Mouse (Mus musculus): ENCODE results near the gene Alpl. TPM values are rescaled to one million over a fixed set of nuclear protein-coding genes. Genes with fewer than 3 reads are reported as not detected.

Gene Alpl
- polyA plus RNA-seq, 1 experiment from 2014 or later, result 21.2 TPM

DNA sequence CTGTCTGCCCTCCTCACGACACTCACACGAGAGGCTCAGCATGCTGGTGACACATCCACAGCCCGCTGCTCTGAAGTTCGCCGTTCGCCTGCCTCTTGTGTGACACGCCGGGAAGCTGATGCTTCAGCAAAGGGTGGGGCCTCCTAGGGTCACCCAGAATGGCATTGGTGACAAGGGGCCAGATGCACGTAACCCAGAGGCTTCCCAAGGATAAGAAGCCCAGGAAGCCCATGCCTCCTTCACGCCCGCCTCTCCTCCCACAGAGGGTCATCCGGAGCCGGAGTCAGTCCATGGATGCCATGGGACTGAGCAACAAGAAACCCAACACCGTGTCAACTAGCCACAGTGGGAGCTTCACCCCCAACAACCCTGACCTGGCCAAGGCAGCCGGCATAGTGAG, 74.6 kb downstream of the Alpl start:
- peaks cover 2% of the 10 kb centered on the region; the same call in 1 of the 2 replicates for H3K27me3 ChIP-seq (ENCODE audit: control insufficient read depth, insufficient read depth, low read length)
- H3K4me2 ChIP-seq (replicated peaks; ENCODE audit: low read depth, low read length), result no peak overlapping the region
- no peak for DNase-seq (ENCODE audit: low spot score)
- no peak overlapping the region for H3K4me3 ChIP-seq (ENCODE audit: low read depth, low read length)
- no peaks in the 10 kb centered on the region for H3K36me3 ChIP-seq (ENCODE audit: control insufficient read depth, insufficient read depth, low read length)
- 83% methylated on average over 15 of the region's 15 CpGs for WGBS
- peaks cover 10% of the 10 kb centered on the region for H3K4me1 ChIP-seq (replicated peaks; ENCODE audit: control insufficient read depth, insufficient read depth, low read length)
- H3K9ac ChIP-seq (ENCODE audit: low read depth, low read length), result no peak overlapping the region
- no peaks in the 10 kb centered on the region for H3K9me3 ChIP-seq (ENCODE audit: control insufficient read depth, low read length)
- ATAC-seq (ENCODE audit: low FRiP score), result no peak
- H3K27ac ChIP-seq (ENCODE audit: low read depth, low read length), result no peak overlapping the region

DNA sequence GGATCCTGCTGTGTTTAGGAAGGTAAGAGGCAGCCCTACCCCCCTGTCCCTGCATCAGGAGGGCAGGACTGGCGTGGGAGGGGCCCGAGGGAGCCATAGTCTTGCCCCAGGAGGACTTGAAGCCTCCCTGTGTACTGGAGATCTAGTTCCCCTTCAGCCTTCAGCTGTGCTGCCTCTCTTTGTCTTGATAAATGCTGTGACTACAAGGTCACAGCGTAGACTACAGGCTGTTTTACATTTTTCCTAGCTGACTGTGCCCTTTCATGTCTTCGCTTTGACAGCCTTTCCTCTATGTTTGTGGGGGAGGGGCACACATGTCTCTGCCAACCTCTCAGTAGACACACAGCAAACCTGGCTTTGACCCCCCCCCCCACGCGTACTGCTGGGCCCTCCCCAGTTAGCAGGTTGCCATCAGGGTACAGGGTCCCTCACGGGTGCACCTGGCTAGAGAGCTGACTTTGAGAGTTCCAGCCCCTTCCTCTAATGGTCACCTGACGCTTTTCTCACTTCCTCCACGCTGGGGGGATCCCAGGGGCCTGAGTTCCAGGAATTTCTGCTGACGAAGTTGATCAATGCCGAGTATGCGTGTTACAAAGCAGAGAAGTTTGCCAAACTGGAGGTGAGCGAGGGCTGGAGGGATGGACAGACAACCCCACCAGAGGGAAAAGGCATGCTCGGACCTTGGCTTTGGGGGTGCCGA, 76.7 kb downstream of the Alpl start:
- Histone ChIP-seq H3K27me3 (ENCODE audit: control insufficient read depth, insufficient read depth, low read length) (peaks cover 2% of the 10 kb centered on the region; the same call in 1 of the 2 replicates), H3K9me3 (ENCODE audit: control insufficient read depth, low read length) (no peaks in the 10 kb centered on the region), H3K36me3 (ENCODE audit: control insufficient read depth, insufficient read depth, low read length) (no peaks in the 10 kb centered on the region), H3K27ac (ENCODE audit: low read depth, low read length) (peak overlapping the region; percentile 31), H3K4me2 (replicated peaks; ENCODE audit: low read depth, low read length) (no peak overlapping the region; the same call in 1 of the 2 replicates), H3K9ac (ENCODE audit: low read depth, low read length) (peak overlapping the region; percentile 47), H3K4me3 (ENCODE audit: low read depth, low read length) (no peak overlapping the region), H3K4me1 (replicated peaks; ENCODE audit: control insufficient read depth, insufficient read depth, low read length) (peaks cover 10% of the 10 kb centered on the region)
- ATAC-seq (ENCODE audit: low FRiP score) (peak; percentile 43; the same call in 1 of the 2 replicates), DNase-seq (ENCODE audit: low spot score) (peak; percentile 68)
- 27% methylated on average over 15 of the region's 15 CpGs for WGBS

DNA sequence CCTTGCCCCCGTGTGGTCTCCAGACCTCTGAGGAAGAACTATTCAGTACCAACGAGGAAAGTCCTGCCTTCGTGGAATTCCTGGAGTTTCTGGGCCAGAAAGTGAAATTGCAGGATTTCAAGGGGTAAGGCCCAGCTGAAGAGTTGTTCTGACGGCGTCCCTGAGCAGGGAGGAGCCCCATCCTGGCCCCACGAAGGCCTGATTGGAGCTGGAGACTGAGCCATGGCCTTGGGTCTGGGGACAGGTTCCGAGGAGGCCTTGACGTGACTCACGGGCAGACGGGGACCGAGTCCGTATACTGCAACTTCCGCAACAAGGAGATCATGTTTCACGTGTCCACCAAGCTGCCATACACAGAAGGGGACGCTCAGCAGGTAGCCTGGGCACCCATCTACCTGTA, 78.5 kb downstream of the Alpl start:
- Histone ChIP-seq H3K4me2 (replicated peaks; ENCODE audit: low read depth, low read length) (no peak overlapping the region), H3K27me3 (ENCODE audit: control insufficient read depth, insufficient read depth, low read length) (peaks cover 2% of the 10 kb centered on the region; the same call in 1 of the 2 replicates), H3K27ac (ENCODE audit: low read depth, low read length) (no peak overlapping the region), H3K9me3 (ENCODE audit: control insufficient read depth, low read length) (no peaks in the 10 kb centered on the region), H3K9ac (ENCODE audit: low read depth, low read length) (no peak overlapping the region), H3K4me3 (ENCODE audit: low read depth, low read length) (no peak overlapping the region), H3K4me1 (replicated peaks; ENCODE audit: control insufficient read depth, insufficient read depth, low read length) (peaks cover 10% of the 10 kb centered on the region), H3K36me3 (ENCODE audit: control insufficient read depth, insufficient read depth, low read length) (no peaks in the 10 kb centered on the region)
- no peak for DNase-seq (ENCODE audit: low spot score)
- 70% methylated on average over 15 of the region's 15 CpGs for WGBS
- ATAC-seq (ENCODE audit: low FRiP score), result no peak

DNA sequence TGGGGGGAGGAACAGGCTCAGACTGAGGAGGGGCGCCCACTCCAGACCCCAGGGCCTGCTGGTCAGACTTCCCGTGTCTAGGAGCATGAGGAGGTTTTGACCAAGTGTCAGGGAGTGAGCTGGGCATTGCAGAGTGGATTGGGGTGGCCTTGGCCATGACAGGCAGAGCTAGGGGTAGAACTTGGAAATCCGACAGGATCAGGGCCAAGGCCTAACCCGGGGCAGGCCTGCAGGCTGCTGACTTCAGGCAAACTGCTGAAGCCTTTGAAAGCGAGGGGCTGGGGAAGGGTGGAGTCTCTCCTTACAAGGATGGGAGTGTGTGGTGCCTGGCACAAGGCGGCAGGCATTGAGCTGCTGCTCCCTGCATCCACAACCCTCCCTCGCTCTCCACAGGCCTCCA, 79.2 kb downstream of the Alpl start:
- Histone ChIP-seq H3K4me1 (replicated peaks; ENCODE audit: control insufficient read depth, insufficient read depth, low read length) (peaks cover 10% of the 10 kb centered on the region), H3K27me3 (ENCODE audit: control insufficient read depth, insufficient read depth, low read length) (peaks cover 2% of the 10 kb centered on the region; the same call in 1 of the 2 replicates), H3K36me3 (ENCODE audit: control insufficient read depth, insufficient read depth, low read length) (no peaks in the 10 kb centered on the region), H3K9me3 (ENCODE audit: control insufficient read depth, low read length) (no peaks in the 10 kb centered on the region), H3K4me3 (ENCODE audit: low read depth, low read length) (no peak overlapping the region), H3K4me2 (replicated peaks; ENCODE audit: low read depth, low read length) (no peak overlapping the region), H3K27ac (ENCODE audit: low read depth, low read length) (no peak overlapping the region), H3K9ac (ENCODE audit: low read depth, low read length) (0 out of 2 replicates have a peak overlapping the region, but pooled peaks have one; percentile 15)
- ATAC-seq (ENCODE audit: low FRiP score), result no peak
- no peak for DNase-seq (ENCODE audit: low spot score)
- WGBS, result 53% methylated on average over 7 of the region's 7 CpGs

DNA sequence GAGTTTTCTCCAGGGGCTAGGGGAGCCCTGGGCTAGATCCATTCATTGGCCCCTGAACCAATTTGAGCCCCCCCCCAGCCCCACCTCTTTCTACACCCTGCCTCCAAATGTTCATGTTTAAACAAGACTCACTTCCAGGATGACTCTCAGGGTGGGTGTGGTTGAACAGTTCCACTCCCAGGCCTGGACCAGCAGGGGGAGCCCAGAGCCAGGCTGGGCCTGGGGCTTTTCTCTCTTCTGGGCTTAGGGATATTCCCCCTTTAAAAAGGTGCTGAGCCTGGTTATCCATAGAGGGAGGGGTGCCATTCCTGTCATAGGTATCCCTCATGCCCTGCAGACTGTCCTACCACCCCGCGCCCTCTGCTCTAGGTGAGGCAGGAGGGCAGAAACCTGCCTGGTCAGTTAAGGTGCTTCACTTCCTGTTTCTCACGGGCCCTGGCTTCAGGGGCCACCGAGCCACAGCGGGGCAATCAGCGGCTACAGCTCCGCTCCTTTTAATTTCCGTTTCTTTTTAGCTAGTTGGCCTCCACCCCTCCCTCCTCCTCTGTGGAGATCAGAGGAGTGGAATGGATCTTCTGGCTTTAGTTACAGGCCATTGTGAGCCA, 82.1 kb downstream of the Alpl start:
- H3K27ac ChIP-seq (ENCODE audit: low read depth, low read length), result no peak overlapping the region
- ATAC-seq (ENCODE audit: low FRiP score) (no peak), DNase-seq (ENCODE audit: low spot score) (no peak)
- peaks cover 4% of the 10 kb centered on the region for H3K4me1 ChIP-seq (replicated peaks; ENCODE audit: control insufficient read depth, insufficient read depth, low read length)
- no peaks in the 10 kb centered on the region for H3K9me3 ChIP-seq (ENCODE audit: control insufficient read depth, low read length)
- no peak overlapping the region for H3K4me2 ChIP-seq (replicated peaks; ENCODE audit: low read depth, low read length)
- 47% methylated on average over 8 of the region's 8 CpGs for WGBS
- no peak overlapping the region for H3K4me3 ChIP-seq (ENCODE audit: low read depth, low read length)
- peaks cover 2% of the 10 kb centered on the region; the same call in 1 of the 2 replicates for H3K27me3 ChIP-seq (ENCODE audit: control insufficient read depth, insufficient read depth, low read length)
- no peaks in the 10 kb centered on the region for H3K36me3 ChIP-seq (ENCODE audit: control insufficient read depth, insufficient read depth, low read length)
- no peak overlapping the region for H3K9ac ChIP-seq (ENCODE audit: low read depth, low read length)

DNA sequence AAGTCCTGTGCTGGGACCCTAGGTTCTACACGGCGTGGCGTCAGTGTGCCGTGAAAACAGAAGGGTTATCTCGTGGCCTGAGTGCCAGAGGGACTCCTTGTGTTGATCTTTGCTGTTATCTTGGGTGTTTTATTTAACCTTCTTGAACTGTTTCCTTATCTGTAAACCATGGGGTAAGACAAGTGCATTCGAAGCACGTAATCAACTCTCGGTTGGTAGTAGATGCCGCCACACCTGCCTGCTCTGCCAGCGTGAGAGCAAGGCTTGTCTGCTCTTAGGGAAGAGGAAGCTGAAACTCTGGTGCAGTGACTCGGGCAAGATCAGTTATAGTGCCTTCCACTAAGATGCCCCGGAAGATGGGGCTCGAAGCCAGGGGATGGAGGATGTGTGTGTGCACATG, 83.2 kb downstream of the Alpl start:
- Histone ChIP-seq H3K9me3 (ENCODE audit: control insufficient read depth, low read length) (no peaks in the 10 kb centered on the region), H3K27me3 (ENCODE audit: control insufficient read depth, insufficient read depth, low read length) (peaks cover 2% of the 10 kb centered on the region; the same call in 1 of the 2 replicates), H3K36me3 (ENCODE audit: control insufficient read depth, insufficient read depth, low read length) (no peaks in the 10 kb centered on the region), H3K27ac (ENCODE audit: low read depth, low read length) (no peak overlapping the region), H3K9ac (ENCODE audit: low read depth, low read length) (no peak overlapping the region), H3K4me1 (replicated peaks; ENCODE audit: control insufficient read depth, insufficient read depth, low read length) (no peaks in the 10 kb centered on the region), H3K4me2 (replicated peaks; ENCODE audit: low read depth, low read length) (no peak overlapping the region), H3K4me3 (ENCODE audit: low read depth, low read length) (no peak overlapping the region)
- DNase-seq (ENCODE audit: low spot score) (no peak), ATAC-seq (ENCODE audit: low FRiP score) (no peak)
- 92% methylated on average over 13 of the region's 13 CpGs for WGBS

DNA sequence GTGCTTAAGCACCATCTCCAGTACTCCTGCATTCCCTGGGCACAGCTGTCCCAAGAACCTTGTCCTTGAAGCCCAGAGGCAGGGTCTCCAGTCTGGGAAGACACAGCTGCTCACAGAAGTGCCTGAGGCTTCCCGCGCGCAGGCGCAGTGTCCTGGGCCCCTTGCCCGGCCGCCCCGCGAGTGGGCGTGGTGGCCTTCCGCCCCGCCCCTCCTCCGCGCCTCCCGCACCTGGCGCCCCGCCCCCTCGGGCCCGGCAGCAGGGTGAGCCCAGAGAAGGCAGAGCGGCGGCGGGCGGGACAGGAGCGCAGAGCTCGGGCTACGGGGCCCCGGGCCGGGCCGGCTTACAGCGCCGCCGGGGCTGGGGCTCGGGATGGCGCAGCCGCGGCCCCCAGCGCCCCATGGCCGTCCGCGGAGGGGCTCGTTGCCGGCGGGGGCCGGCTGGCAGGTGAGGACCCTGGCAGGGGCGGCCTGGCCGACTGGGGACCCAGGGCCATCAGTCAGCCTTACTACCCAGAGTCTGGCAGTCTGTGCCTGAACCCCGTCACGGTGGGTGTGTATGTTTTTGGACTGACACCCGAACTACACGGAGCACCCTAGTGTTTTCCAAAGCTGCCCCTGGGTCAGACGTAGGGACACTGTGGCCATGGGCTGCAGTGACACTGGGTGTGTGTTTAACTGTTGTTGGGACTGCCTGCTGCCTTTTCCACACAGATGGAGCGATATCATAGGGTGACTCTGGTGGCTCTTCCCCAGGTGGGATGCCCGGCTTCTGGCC, 88.8 kb downstream of the Alpl start:
- H3K4me2 ChIP-seq (replicated peaks; ENCODE audit: low read depth, low read length), result peak overlapping the region; percentile 94
- H3K27ac ChIP-seq (ENCODE audit: low read depth, low read length), result peak overlapping the region; percentile 60; the same call in 1 of the 2 replicates
- no peaks in the 10 kb centered on the region for H3K9me3 ChIP-seq (ENCODE audit: control insufficient read depth, low read length)
- H3K27me3 ChIP-seq (ENCODE audit: control insufficient read depth, insufficient read depth, low read length), result no peaks in the 10 kb centered on the region; the same call in none of the 2 replicates
- 7% methylated on average over 34 of the region's 52 CpGs for WGBS
- peak overlapping the region; percentile 77 for H3K9ac ChIP-seq (ENCODE audit: low read depth, low read length)
- no peaks in the 10 kb centered on the region for H3K36me3 ChIP-seq (ENCODE audit: control insufficient read depth, insufficient read depth, low read length)
- DNase-seq (ENCODE audit: low spot score) (peak; percentile 98), ATAC-seq (ENCODE audit: low FRiP score) (peak; percentile 87)
- H3K4me3 ChIP-seq (ENCODE audit: low read depth, low read length), result peak overlapping the region; percentile 51
- peaks cover 8% of the 10 kb centered on the region for H3K4me1 ChIP-seq (replicated peaks; ENCODE audit: control insufficient read depth, insufficient read depth, low read length)

DNA sequence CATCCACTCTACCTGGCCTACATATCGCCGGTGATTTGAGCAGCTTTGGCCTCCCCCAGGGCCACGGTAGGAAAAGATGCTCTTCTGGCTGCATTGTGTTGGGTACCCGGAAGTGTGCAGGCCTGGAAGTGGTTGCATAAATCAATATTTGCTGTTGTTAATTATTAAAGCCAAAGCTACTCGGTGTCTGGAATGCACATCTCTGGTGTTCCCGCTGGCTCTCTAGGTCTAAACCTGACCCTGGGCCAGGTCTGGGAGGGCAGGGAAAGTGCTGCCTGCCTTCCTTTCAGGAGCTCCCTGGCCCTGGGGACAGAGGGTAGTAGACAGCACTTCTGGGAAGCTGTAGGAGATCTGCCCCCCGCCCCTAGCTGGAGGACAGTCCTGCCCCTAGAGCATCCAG, 89.7 kb downstream of the Alpl start:
- 77% methylated on average over 7 of the region's 7 CpGs for WGBS
- Histone ChIP-seq H3K4me1 (replicated peaks; ENCODE audit: control insufficient read depth, insufficient read depth, low read length) (peaks cover 8% of the 10 kb centered on the region), H3K4me3 (ENCODE audit: low read depth, low read length) (no peak overlapping the region), H3K27ac (ENCODE audit: low read depth, low read length) (peak overlapping the region; percentile 60), H3K9ac (ENCODE audit: low read depth, low read length) (no peak overlapping the region), H3K4me2 (replicated peaks; ENCODE audit: low read depth, low read length) (no peak overlapping the region), H3K36me3 (ENCODE audit: control insufficient read depth, insufficient read depth, low read length) (no peaks in the 10 kb centered on the region), H3K27me3 (ENCODE audit: control insufficient read depth, insufficient read depth, low read length) (no peaks in the 10 kb centered on the region; the same call in none of the 2 replicates), H3K9me3 (ENCODE audit: control insufficient read depth, low read length) (no peaks in the 10 kb centered on the region)
- DNase-seq (ENCODE audit: low spot score) (no peak), ATAC-seq (ENCODE audit: low FRiP score) (no peak)
